In genomic region chr3:94479564-94479963, GRCm38 (mm10) we compare ENCODE assay signal across 9 mouse cellular contexts. TPM values are rescaled to one million over a fixed set of nuclear protein-coding genes. Genes with fewer than 3 reads are reported as not detected.
DNase-seq lines count a peak whose midpoint lies in the region; ATAC-seq and TF ChIP-seq lines count a peak whose summit lies in the region.
"Had no signal": no experiment of that assay in that cellular context is flagged by ENCODE, and none has a peak within 500 bp of the region (broad histone marks: within the 10 kb centered on the region; RNA-seq: fewer than 3 reads in every experiment).

No protein-coding gene starts in this region.

- H3K4me1 ChIP-seq in heart, embryonic 16.5 days (ENCODE audit: control insufficient read depth, insufficient read depth, low read length) = peaks cover 8% of the 10 kb centered on the region; the same call in 1 of the 2 replicates
- no peaks in the 10 kb centered on the region for H3K4me1 ChIP-seq in heart, adult 2 months (ENCODE audit: control insufficient read depth, insufficient read depth, low read length)
- peaks cover 78% of the 10 kb centered on the region for H3K4me1 ChIP-seq in midbrain, embryonic 13.5 days (replicated peaks)

- no peak for TF ChIP-seq EP300 in heart, adult 2 months (IDR thresholded peaks at IDR 0.05; ENCODE audit: insufficient read depth, low read depth, low read length)

- no peak for DNase-seq in heart, adult 2 months
- peak; percentile 67 for DNase-seq in R1 (ENCODE audit: low read depth, low spot score)
- no peak for DNase-seq in cerebellum, postnatal 14 days
- DNase-seq in layer of hippocampus, adult 9-11 months = no peak

- no peaks in the 10 kb centered on the region for H3K36me3 ChIP-seq in heart, embryonic 16.5 days (ENCODE audit: control insufficient read depth, insufficient read depth)
- H3K36me3 ChIP-seq in heart, adult 2 months (ENCODE audit: control insufficient read depth, insufficient read depth, low read length) = no peaks in the 10 kb centered on the region
- peaks cover 29% of the 10 kb centered on the region for H3K36me3 ChIP-seq in midbrain, embryonic 13.5 days

- no peaks in the 10 kb centered on the region for H3K79me2 ChIP-seq in heart, adult 2 months (replicated peaks; ENCODE audit: control insufficient read depth, insufficient read depth, low read length)

- H3K27ac ChIP-seq in heart, embryonic 16.5 days (ENCODE audit: low read length) = no peak overlapping the region
- no peak overlapping the region for H3K27ac ChIP-seq in heart, adult 2 months
- H3K27ac ChIP-seq in midbrain, embryonic 13.5 days = peak overlapping the region; percentile 95

- intact Hi-C loops in heart, adult 2 months (cut with DNase I) = no loop called here

- ATAC-seq in heart, embryonic 16.5 days (replicated peaks; ENCODE audit: extremely low read depth, insufficient read depth, low FRiP score) = no peak
- ATAC-seq in granulocyte monocyte progenitor cell, adult 5-6 weeks (replicated peaks; ENCODE audit: poor library complexity, severe bottlenecking) = peak; percentile 26
- no peak for ATAC-seq in midbrain, embryonic 13.5 days
- ATAC-seq in CD4-positive, CD25-positive, alpha-beta regulatory T cell, adult 4 months = no peak

- no peaks in the 10 kb centered on the region for H3K9me3 ChIP-seq in heart, embryonic 16.5 days (replicated peaks; ENCODE audit: control insufficient read depth, low read length)
- H3K9me3 ChIP-seq in midbrain, embryonic 13.5 days = no peaks in the 10 kb centered on the region

- H3K4me3 ChIP-seq in heart, embryonic 16.5 days (ENCODE audit: low read length) = peak overlapping the region; percentile 26
- H3K4me3 ChIP-seq in heart, adult 2 months = no peak overlapping the region
- peak overlapping the region; percentile 79 for H3K4me3 ChIP-seq in midbrain, embryonic 13.5 days (replicated peaks)
- H3K4me3 ChIP-seq: megakaryocyte, embryonic 14.5 days had no signal

- H3K27me3 ChIP-seq in heart, embryonic 16.5 days (ENCODE audit: control insufficient read depth, insufficient read depth, low read length) = peaks cover 33% of the 10 kb centered on the region
- H3K27me3 ChIP-seq in heart, adult 2 months (ENCODE audit: control insufficient read depth, insufficient read depth, low read length) = no peaks in the 10 kb centered on the region
- no peaks in the 10 kb centered on the region for H3K27me3 ChIP-seq in midbrain, embryonic 13.5 days

- no peak overlapping the region for H3K9ac ChIP-seq in heart, embryonic 16.5 days (ENCODE audit: low read length)
- no peak overlapping the region for H3K9ac ChIP-seq in heart, adult 2 months (ENCODE audit: low read depth, low read length)
- H3K9ac ChIP-seq in midbrain, embryonic 13.5 days (replicated peaks) = peak overlapping the region; percentile 97

- no peak for TF ChIP-seq POLR2A in heart, adult 2 months (IDR thresholded peaks at IDR 0.05; ENCODE audit: insufficient read depth, low read depth, low read length)

- H3K4me2 ChIP-seq in heart, embryonic 16.5 days (ENCODE audit: low read depth, low read length) = peak overlapping the region; percentile 55
- peak overlapping the region; percentile 98 for H3K4me2 ChIP-seq in midbrain, embryonic 13.5 days (replicated peaks)

- 6% methylated on average over 10 of the region's 11 CpGs for WGBS in heart, embryonic 16.5 days
- whole genome bisulfite sequencing in heart, adult 2 months = 8% methylated on average over 11 of the region's 11 CpGs
- WGBS in midbrain, embryonic 13.5 days = 14% methylated on average over 11 of the region's 11 CpGs

- no peak for TF ChIP-seq CTCF in heart, adult 2 months (IDR thresholded peaks at IDR 0.05)

RNA-seq across cellular contexts. Expression of gene Riiad1, which starts 0.6 kb away (rescaled TPM):
- 4.7 and 5.0 TPM in 2 replicates for polyA plus RNA-seq in heart, embryonic 16.5 days (2015; fragmentation: Nextera tagmentation; extraction: Ambion mirVana)
- total RNA-seq in heart, adult 2 months (2021) = 1 to 10 TPM in 1 of 2 experiments, under 1 TPM in 1; 0.99 to 1.3 TPM
- 0.44 and 1.2 TPM in 2 replicates for polyA plus RNA-seq in heart, adult 2 months (2012; rRNA removed)
- total RNA-seq in granulocyte monocyte progenitor cell, adult 5-6 weeks (2014; fragmentation: Nextera tagmentation) = not detected in 2 replicates
- total RNA-seq in granulocyte monocyte progenitor cell, adult 5-6 weeks (2017) = not detected in 2 replicates
- 24.3 and 26.1 TPM in 2 replicates for polyA plus RNA-seq in midbrain, embryonic 13.5 days (2015; fragmentation: Nextera tagmentation; extraction: Ambion mirVana)
- polyA plus RNA-seq in CD4-positive, CD25-positive, alpha-beta regulatory T cell, adult 4 months (2017; shearing (Covaris generic)) = 1 to 10 TPM in 1 of 2 experiments, not detected in 1; 1.4 TPM

RNA-seq across cellular contexts. Expression of gene Celf3, which starts 1.5 kb away (rescaled TPM):
- 1.7 and 1.8 TPM in 2 replicates for polyA plus RNA-seq in heart, embryonic 16.5 days (2015; fragmentation: Nextera tagmentation; extraction: Ambion mirVana)
- under 1 TPM in 1 of 2 experiments, not detected in 1; 0.27 TPM for total RNA-seq in heart, adult 2 months (2021)
- 0.67 and 0.96 TPM in 2 replicates for polyA plus RNA-seq in heart, adult 2 months (2012; rRNA removed)
- not detected in 2 replicates for total RNA-seq in granulocyte monocyte progenitor cell, adult 5-6 weeks (2014; fragmentation: Nextera tagmentation)
- total RNA-seq in granulocyte monocyte progenitor cell, adult 5-6 weeks (2017) = not detected in 2 replicates
- polyA plus RNA-seq in midbrain, embryonic 13.5 days (2015; fragmentation: Nextera tagmentation; extraction: Ambion mirVana) = 396 and 399 TPM in 2 replicates
- polyA plus RNA-seq in CD4-positive, CD25-positive, alpha-beta regulatory T cell, adult 4 months (2017; shearing (Covaris generic)) = 1 to 10 TPM in 1 of 2 experiments, under 1 TPM in 1; 0.55 to 1.8 TPM

RNA-seq across cellular contexts. Expression of gene Oaz3, which starts 35.8 kb away (rescaled TPM):
- 0.49 and 0.72 TPM in 2 replicates for polyA plus RNA-seq in heart, embryonic 16.5 days (2015; fragmentation: Nextera tagmentation; extraction: Ambion mirVana)
- not detected for total RNA-seq in heart, adult 2 months (2021)
- 1.1 and 2.2 TPM in 2 replicates for polyA plus RNA-seq in heart, adult 2 months (2012; rRNA removed)
- not detected in 2 replicates for total RNA-seq in granulocyte monocyte progenitor cell, adult 5-6 weeks (2014; fragmentation: Nextera tagmentation)
- total RNA-seq in granulocyte monocyte progenitor cell, adult 5-6 weeks (2017) = 6.9 TPM in 1 of 2 replicates, not detected in the other
- polyA plus RNA-seq in midbrain, embryonic 13.5 days (2015; fragmentation: Nextera tagmentation; extraction: Ambion mirVana) = 0.89 and 1.2 TPM in 2 replicates
- under 1 TPM in 1 of 2 experiments, not detected in 1; 0.94 TPM for polyA plus RNA-seq in CD4-positive, CD25-positive, alpha-beta regulatory T cell, adult 4 months (2017; shearing (Covaris generic))

RNA-seq across cellular contexts. Expression of gene Mrpl9, which starts 36.4 kb away (rescaled TPM):
- polyA plus RNA-seq in heart, embryonic 16.5 days (2015; fragmentation: Nextera tagmentation; extraction: Ambion mirVana) = 64.6 and 71.6 TPM in 2 replicates
- total RNA-seq in heart, adult 2 months (2021) = 10 to 100 TPM; 62.0 to 64.1 TPM
- 43.9 and 65.8 TPM in 2 replicates for polyA plus RNA-seq in heart, adult 2 months (2012; rRNA removed)
- 32.5 and 49.1 TPM in 2 replicates for total RNA-seq in granulocyte monocyte progenitor cell, adult 5-6 weeks (2014; fragmentation: Nextera tagmentation)
- 56.3 and 60.6 TPM in 2 replicates for total RNA-seq in granulocyte monocyte progenitor cell, adult 5-6 weeks (2017)
- polyA plus RNA-seq in midbrain, embryonic 13.5 days (2015; fragmentation: Nextera tagmentation; extraction: Ambion mirVana) = 61.3 and 63.2 TPM in 2 replicates
- polyA plus RNA-seq in CD4-positive, CD25-positive, alpha-beta regulatory T cell, adult 4 months (2017; shearing (Covaris generic)) = 10 to 100 TPM; 47.2 to 47.6 TPM

Comparison
In these comparisons a context has a peak if more than half of its experiments do, and no peak if none do; other contexts are left out.
1. RNA of gene Celf3, which starts 1.5 kb away (polyA plus RNA-seq): 396 to 399 TPM in midbrain, embryonic 13.5 days; 0.55 to 1.8 TPM in CD4-positive, CD25-positive, alpha-beta regulatory T cell, adult 4 months, 1.7 to 1.8 TPM in heart, embryonic 16.5 days and 0.67 to 0.96 TPM in heart, adult 2 months; every median in the first group is over 100 times any median in the second.